Mouse (Mus musculus) ES-Bruce4 (cell line): ENCODE results near the gene Tpra1. TPM values are rescaled to one million over a fixed set of nuclear protein-coding genes. Genes with fewer than 3 reads are reported as not detected.

Experiments used
- H3K27ac ChIP-seq: 2 replicates; pipeline ENCODE4 v1.5.1; 2012; ENCODE audit warnings: low read length, inconsistent platforms; ENCODE audit not compliant: insufficient read depth
- H3K27me3 ChIP-seq: 2 replicates; pipeline ENCODE4 v1.6.1; 2012; ENCODE audit warnings: mild to moderate bottlenecking, low read length, inconsistent platforms; ENCODE audit not compliant: control insufficient read depth, poor library complexity, insufficient read depth, severe bottlenecking
- H3K36me3 ChIP-seq: 2 replicates; pipeline ENCODE4 v1.6.1; 2012; ENCODE audit warnings: inconsistent platforms, mild to moderate bottlenecking, low read length, moderate library complexity; ENCODE audit not compliant: control insufficient read depth, poor library complexity, insufficient read depth, severe bottlenecking
- H3K4me1 ChIP-seq: one replicate; pipeline ENCODE4 v1.8.1; 2011; ENCODE audit warnings: low read length; ENCODE audit not compliant: control insufficient read depth, insufficient read depth
- H3K4me3 ChIP-seq: 2 replicates; pipeline ENCODE4 v1.5.1; 2011; ENCODE audit warnings: low read depth, mild to moderate bottlenecking, low read length
- H3K9ac ChIP-seq: 2 replicates; pipeline ENCODE4 v1.6.1; 2012; ENCODE audit warnings: low read depth, mild to moderate bottlenecking, inconsistent platforms; ENCODE audit not compliant: poor library complexity, severe bottlenecking
- H3K9me3 ChIP-seq: replicated peaks from 2 replicates; pipeline ENCODE4 v1.6.1; 2012; ENCODE audit warnings: mild to moderate bottlenecking, low read length, inconsistent platforms; ENCODE audit not compliant: control insufficient read depth, poor library complexity, insufficient read depth, severe bottlenecking
- CTCF ChIP-seq: IDR thresholded peaks from one replicate; pipeline ENCODE4 v1.8.1; 2011; ENCODE audit warnings: low read depth, low read length
- EP300 ChIP-seq: IDR thresholded peaks from 2 replicates; pipeline ENCODE4 v1.6.1; 2011; ENCODE audit warnings: low read depth, low read length; ENCODE audit not compliant: insufficient read depth
- POLR2A ChIP-seq: IDR thresholded peaks from one replicate; pipeline ENCODE4 v1.8.1; 2011; ENCODE audit warnings: low read length; ENCODE audit not compliant: insufficient read depth
- polyA plus RNA-seq: library from polyadenylated mRNA; stranded (reverse); fragments of >200 nt; gene quantifications from 2 replicates; pipeline ENCODE4 v1.2.4, GENCODE M21; 2011; ENCODE audit warnings: low read depth; ENCODE audit not compliant: missing spikeins, insufficient read depth, insufficient read length

The Tpra1 gene
- polyA plus RNA-seq, 1 experiment, result 17.4 TPM

DNA sequence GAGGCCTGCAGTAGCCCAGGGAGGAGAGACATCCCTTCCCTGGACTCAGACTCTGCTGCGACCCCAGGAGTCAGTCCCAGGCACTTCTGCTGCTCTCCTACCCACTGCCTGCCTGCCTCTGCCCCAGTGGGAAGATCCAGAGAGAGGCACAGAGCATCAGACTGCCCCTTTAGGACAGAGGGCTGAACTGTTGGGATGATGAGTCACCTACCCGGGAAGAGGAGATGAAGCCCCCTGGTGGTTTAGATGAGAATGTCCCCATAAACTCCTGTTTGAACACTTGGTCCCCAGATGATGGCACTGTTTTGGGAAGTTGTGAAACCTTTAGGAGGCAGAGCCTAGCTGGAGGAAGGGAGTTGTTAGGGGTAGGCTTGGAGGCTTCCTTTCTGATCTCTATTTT lies 41.1 kb upstream of the Tpra1 start:
- H3K4me3 ChIP-seq, result no peak overlapping the region
- H3K9ac ChIP-seq, result no peak overlapping the region
- no peaks in the 10 kb centered on the region for H3K36me3 ChIP-seq
- H3K9me3 ChIP-seq, result no peaks in the 10 kb centered on the region
- H3K4me1 ChIP-seq, result no peaks in the 10 kb centered on the region
- no peaks in the 10 kb centered on the region for H3K27me3 ChIP-seq
- TF ChIP-seq EP300, result 0 out of 2 replicates have a peak, but pooled peaks have one; percentile 17
- no peak for TF ChIP-seq POLR2A
- peak; percentile 61 for TF ChIP-seq CTCF
- no peak overlapping the region for H3K27ac ChIP-seq

DNA sequence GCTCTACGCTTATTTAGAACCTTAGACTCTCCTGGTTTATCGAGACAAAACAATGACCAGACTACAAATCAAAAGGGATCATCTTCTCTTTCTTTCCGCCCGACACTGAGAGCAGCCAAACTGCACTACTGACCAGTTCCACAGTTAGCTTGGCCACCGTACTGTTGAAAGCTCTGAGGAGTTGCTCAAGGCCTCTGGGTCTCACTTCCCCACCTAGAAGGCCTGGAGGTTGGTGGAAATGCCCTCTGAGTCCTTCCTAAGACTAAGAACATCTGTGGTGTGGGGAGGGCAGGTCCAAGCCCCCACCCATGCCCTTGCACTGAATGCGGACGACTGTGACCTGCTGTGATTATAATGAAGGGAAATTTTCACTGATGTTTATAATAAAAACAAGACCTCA lies 36.3 kb upstream of the Tpra1 start:
- Histone ChIP-seq H3K4me3 (no peak overlapping the region), H3K9me3 (no peaks in the 10 kb centered on the region), H3K36me3 (no peaks in the 10 kb centered on the region), H3K4me1 (no peaks in the 10 kb centered on the region), H3K9ac (no peak overlapping the region), H3K27me3 (no peaks in the 10 kb centered on the region), H3K27ac (no peak overlapping the region)
- TF ChIP-seq EP300, result no peak
- no peak for TF ChIP-seq CTCF
- TF ChIP-seq POLR2A, result no peak

DNA sequence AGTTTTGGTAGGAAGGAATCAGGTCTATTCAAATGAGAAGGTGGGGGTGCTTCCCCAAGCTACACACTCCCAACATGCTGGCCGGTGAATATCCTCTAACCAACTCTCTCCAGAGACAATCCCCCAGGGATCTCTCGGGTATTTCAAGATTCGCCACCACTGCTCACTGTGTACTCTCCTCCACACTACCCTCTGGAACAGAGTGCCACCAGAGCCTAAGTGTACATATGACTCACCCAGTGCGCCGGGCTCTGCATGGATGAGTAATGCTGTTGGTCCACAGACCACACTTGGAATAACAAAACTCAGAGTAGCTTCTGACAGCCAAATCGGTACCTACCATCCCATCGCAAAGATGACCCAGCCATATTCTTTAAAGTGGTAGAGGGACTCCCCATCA lies 32.6 kb upstream of the Tpra1 start:
- no peaks in the 10 kb centered on the region for H3K36me3 ChIP-seq
- no peaks in the 10 kb centered on the region; the same call in 1 of the 2 replicates for H3K27me3 ChIP-seq
- TF ChIP-seq CTCF (no peak), EP300 (no peak), POLR2A (no peak)
- H3K4me3 ChIP-seq, result no peak overlapping the region
- no peak overlapping the region for H3K27ac ChIP-seq
- no peaks in the 10 kb centered on the region for H3K9me3 ChIP-seq
- H3K4me1 ChIP-seq, result no peaks in the 10 kb centered on the region
- H3K9ac ChIP-seq, result no peak overlapping the region

DNA sequence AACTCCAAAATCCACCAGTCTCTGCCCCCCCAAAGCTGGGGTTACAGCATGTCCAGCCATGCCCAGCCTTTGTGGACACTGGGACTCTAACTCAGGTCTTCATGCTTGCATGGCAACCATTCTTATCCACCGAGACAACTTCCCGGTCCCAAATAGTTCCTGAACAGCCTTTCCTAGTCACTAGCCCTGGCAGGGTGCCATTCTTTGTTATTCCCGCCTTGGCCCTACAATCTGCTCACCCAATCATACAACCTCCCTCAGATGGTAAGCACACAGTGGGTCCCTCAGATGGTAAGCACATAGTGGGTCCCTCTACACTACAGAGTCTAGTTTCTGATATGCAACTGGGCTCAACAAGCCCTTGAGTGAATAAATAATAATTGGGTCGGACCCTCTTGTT lies 31.5 kb upstream of the Tpra1 start:
- Histone ChIP-seq H3K27me3 (no peaks in the 10 kb centered on the region; the same call in 1 of the 2 replicates), H3K27ac (no peak overlapping the region), H3K4me1 (no peaks in the 10 kb centered on the region), H3K9ac (no peak overlapping the region), H3K36me3 (no peaks in the 10 kb centered on the region), H3K4me3 (no peak overlapping the region), H3K9me3 (no peaks in the 10 kb centered on the region)
- TF ChIP-seq EP300 (no peak), POLR2A (no peak), CTCF (no peak)

DNA sequence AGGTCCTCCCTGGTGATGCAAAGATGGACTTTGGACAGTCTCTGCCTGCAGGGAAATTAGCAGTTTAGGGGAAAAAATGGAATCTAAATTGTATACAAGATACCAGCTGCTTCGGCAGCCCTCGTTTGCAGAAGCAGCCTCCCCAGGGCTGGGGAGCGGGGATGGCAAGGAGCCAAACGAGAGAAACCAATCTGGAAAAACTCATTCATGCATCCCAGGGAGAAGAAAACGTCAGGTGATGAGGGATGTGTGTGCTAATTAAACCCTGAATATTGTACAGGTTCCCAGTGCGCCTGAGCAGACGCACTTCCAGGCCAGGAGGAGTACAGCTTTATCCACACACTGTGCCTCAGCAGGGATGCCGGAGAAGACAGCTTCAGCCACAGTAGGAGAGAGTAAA lies 30.5 kb upstream of the Tpra1 start:
- H3K4me1 ChIP-seq, result no peaks in the 10 kb centered on the region
- no peak overlapping the region for H3K9ac ChIP-seq
- H3K27ac ChIP-seq, result no peak overlapping the region
- TF ChIP-seq EP300 (no peak), CTCF (no peak), POLR2A (no peak)
- H3K9me3 ChIP-seq, result no peaks in the 10 kb centered on the region
- H3K4me3 ChIP-seq, result no peak overlapping the region
- no peaks in the 10 kb centered on the region for H3K36me3 ChIP-seq
- H3K27me3 ChIP-seq, result no peaks in the 10 kb centered on the region; the same call in 1 of the 2 replicates

DNA sequence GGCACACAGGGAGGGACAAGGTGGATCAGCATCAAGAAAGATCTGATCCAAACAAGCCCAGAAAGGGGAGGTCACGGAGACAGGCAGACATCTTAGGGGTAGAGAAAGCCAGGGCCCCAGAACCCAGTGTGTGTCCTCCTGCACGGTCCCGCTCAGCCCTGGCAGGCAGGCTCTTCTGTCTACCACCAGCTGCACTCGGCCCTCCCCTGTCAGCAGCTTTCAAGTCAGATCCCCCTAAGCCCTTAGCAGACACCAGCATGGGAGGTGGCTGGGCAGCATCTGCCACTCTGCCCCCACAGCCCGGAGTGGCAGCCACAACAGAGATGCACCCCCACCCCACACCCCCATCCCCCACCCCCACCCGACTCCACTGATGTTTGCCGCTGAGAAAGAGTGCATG lies 29.2 kb upstream of the Tpra1 start:
- H3K36me3 ChIP-seq, result no peaks in the 10 kb centered on the region
- no peak overlapping the region for H3K9ac ChIP-seq

More for the DNA sequence above, 29.2 kb upstream of the Tpra1 start:
- TF ChIP-seq POLR2A, result no peak
- no peak for TF ChIP-seq EP300
- no peak for TF ChIP-seq CTCF
- Histone ChIP-seq H3K4me1 (no peaks in the 10 kb centered on the region), H3K9me3 (no peaks in the 10 kb centered on the region), H3K27ac (no peak overlapping the region), H3K4me3 (no peak overlapping the region), H3K27me3 (no peaks in the 10 kb centered on the region; the same call in 1 of the 2 replicates)
